Mouse (Mus musculus): Measurements from ENCODE around the gene Ywhaq.
A peak's percentile ranks its signal among the peaks of the same experiment; 100 is the strongest.
"Not testable (repeated sequence)": the region's sequence is repeated elsewhere in the genome, so short reads cannot be mapped to it uniquely, and the experiment has no call there.

Ywhaq gene

GRCm38 (mm10) chr12:21410620-21411019 lies 6.8 kb downstream of the Ywhaq start:
- no peak for DNase-seq (ENCODE audit: low read depth, low spot score)

- no peak for DNase-seq (ENCODE audit: low read depth, low spot score)
These were observed 7.8 kb downstream of the Ywhaq start for GRCm38 (mm10) chr12:21409651-21410050.

- DNase-seq (ENCODE audit: low read depth, low spot score): no peak
These were observed 8.6 kb downstream of the Ywhaq start for GRCm38 (mm10) chr12:21408789-21409367.

DNA sequence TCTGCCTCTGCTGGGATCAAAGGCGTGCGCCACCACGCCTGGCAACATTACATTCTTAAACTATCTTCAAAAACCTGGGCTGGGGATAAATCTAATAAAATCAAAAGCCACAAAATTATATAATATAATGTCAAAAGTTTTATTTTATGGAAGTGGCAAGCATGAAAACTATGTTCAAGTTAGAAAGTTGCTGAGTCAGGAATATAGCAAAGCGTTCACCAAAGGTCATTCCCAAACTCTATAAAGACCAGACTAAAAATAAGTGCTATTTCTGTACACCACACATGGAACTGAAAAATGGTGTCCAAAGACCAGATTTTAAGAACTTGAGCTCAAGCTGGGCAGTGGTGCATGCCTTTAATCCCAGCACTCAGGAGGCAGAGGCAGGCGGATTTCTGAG lies 14.7 kb downstream of the Ywhaq start:
- DNase-seq (ENCODE audit: low read depth, low spot score): no peak

DNA sequence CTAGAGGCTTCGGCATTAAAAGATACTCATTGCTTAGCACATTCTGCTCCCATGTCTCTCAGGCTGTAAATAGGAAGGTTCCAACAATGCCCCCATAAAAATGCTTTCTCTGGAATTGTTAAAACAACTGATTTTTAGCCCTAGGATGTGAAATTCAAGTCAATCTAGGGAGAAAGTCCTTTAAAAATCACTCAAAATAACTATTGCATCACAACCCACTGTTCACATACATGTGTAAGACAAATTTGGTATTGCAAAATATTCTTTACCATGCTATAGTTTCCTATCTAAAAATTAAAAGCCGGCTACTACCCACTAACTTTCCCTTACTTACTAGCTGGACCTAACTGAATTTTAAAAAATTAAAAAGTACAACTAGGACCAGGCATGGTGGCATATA lies 31.2 kb downstream of the Ywhaq start:
- no peak for DNase-seq (ENCODE audit: low read depth, low spot score)

DNA sequence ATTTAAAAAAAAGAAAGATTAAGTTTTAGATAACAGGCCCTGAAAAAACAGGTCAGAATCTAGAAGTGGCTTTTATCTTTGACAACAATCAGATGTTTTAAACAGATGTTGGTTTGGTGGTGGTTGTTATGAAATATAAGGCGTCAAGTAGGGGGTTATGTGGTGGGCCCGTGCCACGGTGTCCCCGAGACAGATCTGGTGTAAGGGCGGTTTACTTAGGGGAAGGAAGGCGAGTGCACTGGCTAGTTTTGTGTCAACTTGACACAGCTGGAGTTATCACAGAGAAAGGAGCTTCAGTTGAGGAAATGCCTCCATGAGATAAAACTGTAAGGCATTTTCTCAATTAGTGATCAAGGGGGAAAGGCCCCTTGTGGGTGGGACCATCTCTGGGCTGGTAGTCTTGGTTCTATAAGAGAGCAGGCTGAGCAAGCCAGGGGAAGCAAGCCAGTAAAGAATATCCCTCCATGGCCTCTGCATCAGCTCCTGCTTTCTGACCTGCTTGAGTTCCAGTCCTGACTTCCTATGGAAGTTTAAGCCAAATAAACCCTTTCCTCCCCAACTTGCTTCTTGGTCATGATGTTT lies 38.6 kb downstream of the Ywhaq start:
- DNase-seq (ENCODE audit: low read depth, low spot score): not testable (repeated sequence)

DNA sequence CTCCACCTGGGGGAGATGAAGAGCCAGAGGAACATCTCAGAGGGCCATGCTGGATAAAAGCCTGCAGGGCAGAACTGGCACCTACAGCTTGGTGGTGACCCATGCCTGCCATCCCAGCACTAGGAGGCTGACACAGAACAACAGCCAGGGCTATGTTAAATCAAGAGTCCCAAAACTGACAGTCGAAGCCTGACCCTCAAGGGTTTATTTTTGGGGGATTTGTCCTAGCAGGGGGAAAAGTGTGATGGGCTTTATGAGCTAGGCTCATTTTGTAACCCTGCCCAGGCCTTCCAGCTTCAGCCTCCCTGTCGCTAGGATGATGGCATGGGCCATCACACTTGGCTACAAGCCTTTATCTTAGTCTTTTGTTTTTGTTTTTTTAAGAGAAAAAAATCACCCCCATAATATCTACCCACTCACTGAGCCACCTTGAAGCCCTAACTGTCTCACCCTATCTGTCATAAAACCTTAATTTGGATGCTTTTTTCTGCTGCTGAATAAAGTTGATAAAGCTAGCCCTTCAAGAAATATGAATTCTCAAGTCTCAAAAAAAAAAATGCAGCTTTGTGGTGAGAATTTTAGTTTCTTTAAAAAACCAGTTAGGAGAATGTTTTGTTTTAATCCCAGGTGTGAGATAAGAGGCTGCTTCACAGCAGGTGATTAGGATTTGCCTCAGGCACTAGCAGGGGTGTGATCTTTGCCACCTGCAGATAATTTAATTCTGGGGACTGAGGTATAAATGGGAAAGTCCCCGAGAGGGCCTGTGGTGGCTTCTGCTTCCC lies 41.9 kb downstream of the Ywhaq start:
- no peak for DNase-seq (ENCODE audit: low read depth, low spot score)

- DNase-seq (ENCODE audit: low read depth, low spot score): peak; percentile 22
These were observed 43.5 kb downstream of the Ywhaq start for GRCm38 (mm10) chr12:21373820-21374475.

GRCm38 (mm10) chr12:21373100-21373819 lies 44.2 kb downstream of the Ywhaq start, which contains the start of gene Adam17:
Adam17 (minus strand) TSS chr12:21373632.
- peak; percentile 91 for DNase-seq (ENCODE audit: low read depth, low spot score)

- DNase-seq (ENCODE audit: low read depth, low spot score): no peak
These were observed 47.3 kb downstream of the Ywhaq start for GRCm38 (mm10) chr12:21370035-21370611.

- no peak for DNase-seq (ENCODE audit: low read depth, low spot score)
These were observed 48.4 kb downstream of the Ywhaq start for GRCm38 (mm10) chr12:21369087-21369410.

DNA sequence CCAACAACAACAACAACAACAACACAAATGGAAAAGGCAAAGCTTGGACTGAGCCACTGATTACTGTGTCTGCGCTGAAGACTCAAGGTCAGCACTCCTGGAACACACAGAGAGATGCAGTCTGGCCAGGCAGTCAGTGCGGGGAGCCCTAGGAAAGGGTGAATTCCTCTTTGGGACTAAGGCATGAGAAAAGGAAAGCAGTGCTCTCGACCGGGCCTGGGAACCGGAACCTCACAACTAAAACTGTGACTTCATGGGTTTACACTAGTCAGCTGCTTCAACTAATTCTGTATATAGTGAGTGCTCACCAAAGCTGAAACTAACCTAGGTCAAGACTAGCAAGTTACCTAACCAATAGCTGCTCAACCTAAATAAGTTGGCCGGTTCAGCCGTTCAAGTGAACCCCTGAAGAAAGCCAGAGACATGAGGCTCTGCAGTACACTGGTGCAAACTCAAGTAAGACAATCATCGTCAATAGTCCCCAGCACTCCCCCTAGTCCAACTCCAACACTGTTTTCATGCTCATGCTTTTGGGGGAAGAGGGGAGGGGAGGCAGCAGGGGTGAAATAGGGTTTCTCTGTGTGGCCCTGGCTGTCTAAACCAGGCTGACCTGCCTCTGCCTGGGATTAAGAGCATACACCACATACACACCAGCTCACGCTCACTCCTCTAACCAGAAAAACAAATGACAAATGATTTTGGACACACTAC lies 48.9 kb downstream of the Ywhaq start:
- DNase-seq (ENCODE audit: low read depth, low spot score): no peak

DNA sequence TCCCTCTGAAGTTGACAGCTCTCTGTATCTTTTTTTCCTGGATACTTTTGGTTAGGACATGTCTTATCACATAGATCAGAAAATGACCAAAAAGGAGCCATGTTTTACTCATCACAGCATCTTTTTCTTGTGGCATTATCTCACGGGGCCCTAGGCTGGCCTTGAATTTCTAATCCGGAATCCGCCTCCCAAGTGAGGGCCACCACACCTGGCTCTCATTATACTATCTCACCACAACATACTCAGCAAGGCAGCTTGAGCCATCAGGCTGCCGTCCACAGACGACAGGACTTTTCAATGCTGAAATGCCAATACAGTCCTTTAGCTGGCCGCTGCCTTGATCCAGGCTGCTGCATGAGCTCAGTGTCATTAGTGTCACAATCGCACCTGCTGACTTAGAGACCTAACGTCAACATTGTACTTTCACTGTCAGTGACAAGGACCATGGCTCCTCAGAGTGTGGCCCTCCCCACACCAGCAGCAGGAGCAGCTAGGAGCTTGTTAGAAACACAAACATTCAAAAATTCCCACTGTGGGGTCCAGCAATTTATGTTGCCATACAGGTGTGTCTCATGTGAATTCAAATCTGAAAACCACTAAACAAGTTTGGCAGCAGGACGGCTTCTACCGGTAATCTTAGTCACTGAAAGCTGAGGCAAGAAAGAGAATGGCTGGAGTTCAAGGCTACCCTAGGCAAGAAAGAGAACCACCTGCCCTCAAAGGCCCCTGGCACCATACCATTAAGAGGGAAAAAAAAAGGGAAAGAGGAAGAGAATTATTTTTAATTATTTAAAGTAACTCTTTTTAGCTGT lies 52.6 kb downstream of the Ywhaq start:
- no peak for DNase-seq (ENCODE audit: low read depth, low spot score)

DNA sequence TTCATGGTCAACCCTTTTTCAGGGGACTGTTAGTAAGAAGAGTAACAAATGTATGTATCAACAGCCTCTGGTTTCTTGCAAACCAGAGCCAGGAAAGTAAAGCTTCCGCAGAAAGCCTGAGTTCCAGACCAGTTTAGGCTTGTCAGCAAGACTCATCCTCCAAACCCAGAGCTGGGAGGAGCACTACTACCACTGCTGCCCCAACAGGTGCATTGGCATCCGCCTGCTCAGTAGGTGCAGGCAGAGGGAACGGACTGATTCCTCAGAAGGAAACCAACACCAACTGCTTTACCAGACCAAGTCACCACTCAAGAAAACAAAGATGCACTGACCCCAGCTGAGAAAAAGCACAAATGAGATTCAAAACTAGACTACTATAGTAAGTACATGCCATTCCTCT lies 54.2 kb downstream of the Ywhaq start:
- no peak for DNase-seq (ENCODE audit: low read depth, low spot score)

GRCm38 (mm10) chr12:21362686-21363085 lies 54.8 kb downstream of the Ywhaq start:
- DNase-seq (ENCODE audit: low read depth, low spot score): no peak

DNA sequence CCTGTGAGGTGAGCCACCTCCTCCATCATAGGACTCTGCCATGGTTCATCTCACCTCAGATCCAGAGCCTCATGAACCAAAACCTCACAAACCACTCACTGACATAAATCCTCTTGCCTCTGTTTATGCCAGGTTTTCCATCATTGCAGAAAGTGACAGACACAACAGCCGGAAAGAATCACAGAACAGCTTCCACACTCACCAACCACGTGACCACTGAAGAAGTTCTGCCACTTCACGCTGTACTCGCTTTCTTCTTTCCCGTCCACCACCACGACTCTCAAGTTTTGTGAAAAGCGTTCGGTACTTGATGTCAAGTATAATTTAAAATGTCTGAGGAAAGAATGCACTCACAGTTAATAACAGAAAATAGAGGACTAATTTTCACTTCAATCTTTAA lies 63.8 kb downstream of the Ywhaq start:
- DNase-seq (ENCODE audit: low read depth, low spot score): no peak

GRCm38 (mm10) chr12:21350113-21350876 lies 67.1 kb downstream of the Ywhaq start:
- DNase-seq (ENCODE audit: low read depth, low spot score): no peak

GRCm38 (mm10) chr12:21346972-21347371 lies 70.5 kb downstream of the Ywhaq start:
- no peak for DNase-seq (ENCODE audit: low read depth, low spot score)

GRCm38 (mm10) chr12:21340674-21341073 lies 76.8 kb downstream of the Ywhaq start:
- no peak for DNase-seq (ENCODE audit: low read depth, low spot score)
